Mouse (Mus musculus) liver, embryonic 14.5 days (tissue): ENCODE measurements around the gene Slc37a4. TPM values are rescaled to one million over a fixed set of nuclear protein-coding genes. Genes with fewer than 3 reads are reported as not detected.
A peak's percentile ranks its signal among the peaks of the same experiment; 100 is the strongest.
"Not testable (repeated sequence)": the region's sequence is repeated elsewhere in the genome, so short reads cannot be mapped to it uniquely, and the experiment has no call there.

Experiments
- ATAC-seq: fragments of 200-750 bp; cut with Nextera tagmentation; 2 replicates; pipeline ENCODE4 v1.8.0; 2017; ENCODE audit warnings: moderate number of reproducible peaks, mild to moderate bottlenecking, moderate library complexity; ENCODE audit not compliant: insufficient read depth
- DNase-seq, 3 experiments: peaks; one replicate each; pipeline ENCODE4 v3.0.0-alpha.2; 2012 to 2013; ENCODE audit warnings: low read depth in 3 of 3, low spot score in 3 of 3
- H3K27ac ChIP-seq: fragments of 300-500 bp; sonication (generic); 2 replicates; pipeline ENCODE4 v1.5.1; 2014; ENCODE audit warnings: moderate library complexity, mild to moderate bottlenecking, control low read depth, inconsistent platforms
- H3K27me3 ChIP-seq: fragments of 300-500 bp; sonication (generic); 2 replicates; pipeline ENCODE4 v1.6.1; 2014; ENCODE audit warnings: mild to moderate bottlenecking, low read length, moderate library complexity; ENCODE audit not compliant: control insufficient read depth, insufficient read depth
- H3K36me3 ChIP-seq: fragments of 300-500 bp; sonication (generic); replicated peaks from 2 replicates; pipeline ENCODE4 v1.6.1; 2014; ENCODE audit warnings: low read depth; ENCODE audit not compliant: control insufficient read depth, insufficient read depth
- H3K4me1 ChIP-seq, 2 experiments: fragments of 200-500 bp in 1 of 2; fragments of 300-500 bp in 1 of 2; sonication (generic) in 1 of 2; replicated peaks; 2 replicates each; pipeline ENCODE4 v1.6.1; 2012 to 2014; ENCODE audit warnings: antibody characterized with exemption in 1 of 2, inconsistent platforms in 1 of 2, low read length in 1 of 2; ENCODE audit not compliant: control insufficient read depth in 2 of 2, insufficient read depth in 2 of 2
- H3K4me2 ChIP-seq: fragments of 300-500 bp; sonication (generic); 2 replicates; pipeline ENCODE4 v1.6.1; 2014; ENCODE audit warnings: low read depth, mild to moderate bottlenecking, control low read depth, moderate library complexity
- H3K4me3 ChIP-seq, 2 experiments: fragments of 200-500 bp in 1 of 2; fragments of 300-500 bp in 1 of 2; sonication (generic) in 1 of 2; 2 replicates each; pipeline ENCODE4 v1.5.1; 2012 to 2014; ENCODE audit warnings: low read depth in 2 of 2, low read length in 2 of 2, mild to moderate bottlenecking in 2 of 2, control low read depth in 1 of 2, inconsistent platforms in 1 of 2, moderate library complexity in 1 of 2; ENCODE audit not compliant: insufficient read depth in 1 of 2
- H3K9ac ChIP-seq: fragments of 300-500 bp; sonication (generic); replicated peaks from 2 replicates; pipeline ENCODE4 v1.6.1; 2014; ENCODE audit warnings: mild to moderate bottlenecking, control low read depth, moderate library complexity
- H3K9me3 ChIP-seq: fragments of 300-500 bp; sonication (generic); 2 replicates; pipeline ENCODE4 v1.6.1; 2016; ENCODE audit warnings: low read length, mixed read lengths; ENCODE audit not compliant: control insufficient read depth
- CTCF ChIP-seq: IDR thresholded peaks from 2 replicates; pipeline ENCODE4 v1.5.1; 2016; ENCODE audit warnings: antibody characterized with exemption, low read depth, control low read depth
- EP300 ChIP-seq: IDR thresholded peaks from 2 replicates; pipeline ENCODE4 v1.6.1; 2016; ENCODE audit warnings: antibody characterized with exemption, low read depth
- WGBS: fragments of 180-500 bp; shearing (Covaris S2); extraction: QIAGEN DNeasy Blood & Tissue Kit; methylation state at CpG from one replicate; pipeline ENCODE4 v1.1.7; 2014; ENCODE audit not compliant: insufficient replicate concordance; 5-methylcytosine and 5-hydroxymethylcytosine counted together
- polyA plus RNA-seq, 2 experiments: library from polyadenylated mRNA; depleted of rRNA in 1 of 2; stranded (reverse) in 1 of 2; unstranded in 1 of 2; fragments of >200 nt; fragmentation: Nextera tagmentation in 1 of 2; extraction: Ambion mirVana in 1 of 2; gene quantifications; 2 replicates each; pipeline versions ENCODE4 v1.2.1 to v1.2.3; 2012 to 2014

The Slc37a4 gene
- polyA plus RNA-seq, 2 experiments: 15.9 to 26.6 TPM

DNA sequence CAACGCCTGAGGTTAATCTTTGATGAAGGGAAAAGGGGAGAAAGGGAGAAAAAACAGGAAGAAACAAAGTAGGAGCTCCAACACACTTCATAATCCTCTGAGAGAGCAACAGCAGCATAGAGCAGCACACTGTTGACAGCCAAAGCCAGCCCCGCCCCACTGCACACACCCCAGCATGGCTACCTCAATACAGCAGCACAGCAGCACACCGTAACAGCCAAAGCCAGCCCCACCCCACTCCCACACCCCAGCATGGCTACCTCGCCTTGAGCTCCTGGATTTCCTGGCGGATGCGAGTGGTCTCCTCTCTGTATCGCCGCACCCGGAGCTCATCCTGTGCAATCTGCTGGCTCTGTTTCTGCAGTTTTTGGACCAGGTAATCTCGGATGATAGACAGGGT is 44.3 kb upstream of the Slc37a4 start:
- ATAC-seq: no peak

GRCm38 (mm10) chr9:44353142-44353541 is 43.5 kb upstream of the Slc37a4 start:
- no peak for TF ChIP-seq EP300
- TF ChIP-seq CTCF: no peak
- Histone ChIP-seq H3K27me3 (no peaks in the 10 kb centered on the region), H3K36me3 (peaks cover 73% of the 10 kb centered on the region), H3K9ac (no peak overlapping the region), H3K4me1 (no peaks in the 10 kb centered on the region), H3K27ac (no peak overlapping the region), H3K9me3 (no peaks in the 10 kb centered on the region), H3K4me2 (no peak overlapping the region), H3K4me3 (no peak overlapping the region)
- WGBS: 82% methylated on average over 6 of the region's 6 CpGs
- no peak for ATAC-seq
- no peak for DNase-seq

More for the DNA sequence above, 44.3 kb upstream of the Slc37a4 start:
- Histone ChIP-seq H3K27ac (no peak overlapping the region), H3K4me3 (no peak overlapping the region), H3K9me3 (no peaks in the 10 kb centered on the region), H3K27me3 (no peaks in the 10 kb centered on the region), H3K9ac (no peak overlapping the region), H3K4me2 (no peak overlapping the region), H3K36me3 (peaks cover 73% of the 10 kb centered on the region), H3K4me1 (no peaks in the 10 kb centered on the region)
- TF ChIP-seq CTCF (no peak), EP300 (no peak)
- no peak for DNase-seq
- 85% methylated on average over 10 of the region's 10 CpGs for WGBS

DNA sequence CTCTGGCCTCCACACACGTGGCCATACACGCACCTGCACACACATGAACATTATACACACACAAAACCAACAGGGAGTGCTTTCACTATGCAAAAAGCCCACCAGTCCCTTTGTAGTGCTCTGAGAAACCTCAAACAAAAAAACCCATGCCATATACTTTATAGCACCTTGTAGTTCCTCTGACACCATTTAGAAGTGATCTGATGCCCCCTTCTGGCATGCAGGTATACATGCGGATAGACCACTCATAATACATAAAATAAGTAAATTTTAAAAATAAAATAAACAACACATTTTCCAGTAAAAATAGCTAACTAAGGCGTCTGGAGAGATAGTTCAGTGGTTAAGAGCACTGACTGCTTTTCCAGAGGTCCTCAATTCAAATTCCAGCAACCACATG is 39.4 kb upstream of the Slc37a4 start:
- ATAC-seq: no peak
- H3K4me3 ChIP-seq: no peak overlapping the region
- H3K27me3 ChIP-seq: no peaks in the 10 kb centered on the region
- TF ChIP-seq EP300 (no peak), CTCF (peak; percentile 66)
- H3K9me3 ChIP-seq: no peaks in the 10 kb centered on the region
- DNase-seq: peak in 1 of 3 experiments; percentile 54
- no peak overlapping the region; the same call in 1 of the 2 replicates for H3K4me2 ChIP-seq
- H3K4me1 ChIP-seq: peaks cover 6 to 7% of the 10 kb centered on the region in 2 experiments; a peak in 3 of 4 replicates
- WGBS: 63% methylated on average over 4 of the region's 4 CpGs
- H3K27ac ChIP-seq: no peak overlapping the region
- H3K36me3 ChIP-seq: peaks cover 62% of the 10 kb centered on the region
- no peak overlapping the region; the same call in 1 of the 2 replicates for H3K9ac ChIP-seq

DNA sequence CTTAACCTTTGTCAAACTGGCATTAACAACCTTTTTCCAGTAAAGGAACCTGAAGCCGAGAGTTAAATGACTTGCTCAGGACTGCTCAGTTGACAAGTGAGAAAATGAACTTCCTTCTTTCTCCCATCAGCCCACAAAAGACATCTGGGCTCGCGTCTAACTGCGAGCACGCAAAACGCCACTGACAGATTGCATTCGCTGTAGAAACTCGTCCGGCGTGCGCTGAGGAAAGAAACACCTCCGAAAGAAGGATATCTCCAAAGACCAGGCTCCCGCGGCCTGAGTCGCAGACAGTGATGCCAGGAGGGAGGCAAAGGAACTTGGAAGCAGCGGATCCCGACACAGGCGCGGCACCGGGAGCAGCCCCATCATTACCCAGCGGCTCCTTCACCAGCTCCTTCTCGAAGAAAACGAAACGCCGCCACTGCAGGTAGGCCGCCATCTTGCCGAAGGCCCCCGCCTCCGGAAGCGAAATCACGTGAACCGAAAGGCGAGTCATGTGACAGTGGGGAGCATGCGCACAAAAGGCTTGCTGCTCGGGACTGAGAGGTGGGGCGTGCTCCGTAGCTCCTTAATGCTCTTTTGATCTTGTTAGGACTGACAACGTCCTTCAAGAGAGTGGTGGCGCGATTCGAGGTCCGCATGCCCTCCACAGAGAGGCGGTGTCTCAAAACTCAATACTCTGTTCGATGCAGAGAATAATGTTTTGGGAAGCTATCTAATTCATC is 35.3 kb upstream of the Slc37a4 start, which contains the start of gene Vps11:
TSS of gene Vps11 (minus strand) at position 481 of the 728 bp plus-strand sequence.
- Histone ChIP-seq H3K27me3 (no peaks in the 10 kb centered on the region), H3K9me3 (no peaks in the 10 kb centered on the region), H3K4me1 (peaks cover 6 to 7% of the 10 kb centered on the region in 2 experiments; a peak in 3 of 4 replicates), H3K4me2 (peak within 1 kb of the TSS; percentile 86), H3K36me3 (peaks cover 26% of the 10 kb centered on the region), H3K27ac (peak within 1 kb of the TSS; percentile 77), H3K9ac (peak within 1 kb of the TSS; percentile 82), H3K4me3 (peak within 1 kb of the TSS; percentile 91 to 93)
- under 1% methylated on average over 44 of the region's 44 CpGs for WGBS
- DNase-seq (peak; percentile 94 to 96 (median 95)), ATAC-seq (peak; percentile 88)
- 0 out of 2 replicates have a peak, but pooled peaks have one; percentile 15 for TF ChIP-seq EP300
- peak; percentile 31; the same call in 1 of the 2 replicates for TF ChIP-seq CTCF

DNA sequence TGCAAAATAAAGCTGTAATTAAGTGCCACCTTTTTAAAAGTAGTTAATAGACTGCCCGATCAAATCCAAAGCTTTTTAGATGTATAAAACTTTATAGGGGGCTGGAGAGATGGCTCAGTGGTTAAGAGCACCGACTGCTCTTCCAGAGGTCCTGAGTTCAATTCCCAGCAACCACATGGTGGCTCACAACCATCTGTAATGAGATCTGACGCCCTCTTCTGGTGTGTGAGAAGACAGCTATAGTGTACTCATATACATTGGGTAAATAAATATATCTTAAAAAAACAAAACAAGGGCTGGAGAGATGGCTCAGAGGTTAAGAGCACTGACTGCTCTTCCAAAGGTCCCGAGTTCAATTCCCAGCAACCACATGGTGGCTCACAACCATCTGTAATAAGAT is 34.7 kb upstream of the Slc37a4 start:
- H3K4me2 ChIP-seq: peak overlapping the region; percentile 86
- not testable (repeated sequence) for H3K27me3 ChIP-seq, H3K9me3 ChIP-seq, DNase-seq, H3K4me1 ChIP-seq
- H3K4me3 ChIP-seq: peak overlapping the region; percentile 91 to 93; a peak in 3 of 4 replicates
- peak overlapping the region; percentile 56 for H3K9ac ChIP-seq
- peak; percentile 44; the same call in 1 of the 2 replicates for ATAC-seq
- peak overlapping the region; percentile 77 for H3K27ac ChIP-seq
- H3K36me3 ChIP-seq: peaks cover 21% of the 10 kb centered on the region
- 36% methylated on average over 4 of the region's 4 CpGs for WGBS
